Mouse (Mus musculus) megakaryocyte, embryonic 14.5 days (primary cell): ENCODE measurements around the gene Lrrc8b.

Experiments
- FLI1 ChIP-seq: IDR thresholded peaks from 2 replicates; pipeline ENCODE4 v1.6.1; 2012; ENCODE audit warnings: low read length, inconsistent platforms, mixed read lengths
- GATA1 ChIP-seq: IDR thresholded peaks from 3 replicates; pipeline ENCODE4 v1.6.1; 2012; ENCODE audit warnings: mixed read lengths, low read length, inconsistent platforms, borderline replicate concordance

DNA sequence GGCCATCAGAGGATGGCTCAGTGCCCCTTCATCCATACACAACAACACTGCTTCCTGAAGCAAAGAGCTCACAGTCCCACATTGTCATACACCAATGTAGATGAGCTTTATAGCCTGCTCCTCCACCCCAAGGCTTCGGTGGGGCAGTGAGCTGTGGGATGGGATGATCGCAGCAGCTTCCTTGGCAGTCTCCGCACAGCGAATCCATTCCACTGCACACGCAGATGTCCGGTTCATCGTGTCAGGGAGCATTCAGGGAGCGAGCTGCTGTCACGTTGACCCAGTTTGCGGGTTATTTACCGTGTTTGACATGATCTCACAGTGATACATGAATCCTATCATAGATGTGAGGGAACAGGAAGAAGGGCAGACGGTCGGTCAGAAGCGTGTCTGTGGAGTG is 69.3 kb downstream of the Lrrc8b start:
- no peak for TF ChIP-seq GATA1
- no peak for TF ChIP-seq FLI1
